Mouse (Mus musculus): ENCODE data around the gene Pde6c. TPM values are rescaled to one million over a fixed set of nuclear protein-coding genes. Genes with fewer than 3 reads are reported as not detected.

Pde6c gene
- polyA plus RNA-seq (2014; fragmentation: Nextera tagmentation; extraction: Ambion mirVana), result 0.15 and 0.27 TPM in 2 replicates

DNA sequence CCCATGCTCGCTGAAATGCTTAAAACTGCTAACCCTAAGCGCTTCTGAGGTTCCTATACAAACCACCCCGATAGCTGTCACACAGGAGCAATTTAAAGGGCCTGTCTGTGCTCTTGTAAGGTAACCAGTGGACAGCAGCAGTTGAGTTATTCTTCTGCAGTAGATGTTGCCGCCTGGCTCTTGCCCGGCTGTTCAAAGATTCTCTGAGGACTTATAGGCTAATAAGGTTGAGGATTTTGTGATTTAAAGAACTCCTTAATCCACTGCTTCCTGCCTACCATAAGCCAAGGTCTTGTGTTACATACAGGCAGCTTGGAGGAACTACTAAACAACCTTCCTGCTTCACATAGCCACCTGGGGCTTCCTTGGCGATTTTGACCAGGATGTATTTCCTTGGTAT, at the start of gene Pde6c:
Pde6c (plus strand) TSS at position 301 of the 400 bp plus-strand sequence.
- Histone ChIP-seq H3K27me3 (ENCODE audit: control insufficient read depth, insufficient read depth, low read length) (no peaks in the 10 kb centered on the region), H3K9ac (replicated peaks; ENCODE audit: low read depth, low read length) (no peak within 1 kb of the TSS), H3K9me3 (ENCODE audit: control insufficient read depth, low read depth, low read length) (no peaks in the 10 kb centered on the region), H3K4me2 (replicated peaks; ENCODE audit: low read depth, low read length) (no peak within 1 kb of the TSS), H3K27ac (ENCODE audit: low read length) (no peak within 1 kb of the TSS), H3K36me3 (ENCODE audit: control insufficient read depth, insufficient read depth, low read length) (no peaks in the 10 kb centered on the region), H3K4me3 (ENCODE audit: low read depth, low read length) (no peak within 1 kb of the TSS), H3K4me1 (ENCODE audit: control insufficient read depth, insufficient read depth, low read length) (no peaks in the 10 kb centered on the region)
- no peak for ATAC-seq (ENCODE audit: insufficient number of reproducible peaks, insufficient read depth, low FRiP score, low read depth)
- WGBS, result 55% methylated on average over 6 of the region's 6 CpGs

GRCm38 (mm10) chr19:38082931-38083525, 49.6 kb upstream of the Pde6c start:
- H3K27me3 ChIP-seq (ENCODE audit: control insufficient read depth, insufficient read depth, low read length), result no peaks in the 10 kb centered on the region
- H3K4me2 ChIP-seq (replicated peaks; ENCODE audit: low read depth, low read length), result no peak overlapping the region
- no peak overlapping the region for H3K9ac ChIP-seq (replicated peaks; ENCODE audit: low read depth, low read length)
- 24% methylated on average over 5 of the region's 5 CpGs for WGBS
- H3K27ac ChIP-seq (ENCODE audit: low read length), result no peak overlapping the region
- H3K9me3 ChIP-seq (ENCODE audit: control insufficient read depth, low read depth, low read length), result no peaks in the 10 kb centered on the region
- 0 out of 2 replicates have a peak, but pooled peaks have one; percentile 35 for ATAC-seq (ENCODE audit: insufficient number of reproducible peaks, insufficient read depth, low FRiP score, low read depth)
- H3K4me3 ChIP-seq (ENCODE audit: low read depth, low read length), result no peak overlapping the region
- H3K4me1 ChIP-seq (ENCODE audit: control insufficient read depth, insufficient read depth, low read length), result 0 out of 2 replicates have a peak, but pooled peaks cover 4% of the 10 kb centered on the region
- H3K36me3 ChIP-seq (ENCODE audit: control insufficient read depth, insufficient read depth, low read length), result no peaks in the 10 kb centered on the region

- no peak overlapping the region for H3K9ac ChIP-seq (replicated peaks; ENCODE audit: low read depth, low read length)
- ATAC-seq (ENCODE audit: insufficient number of reproducible peaks, insufficient read depth, low FRiP score, low read depth), result no peak
- 90% methylated on average over 4 of the region's 4 CpGs for WGBS
Measured at GRCm38 (mm10) chr19:38085841-38086240, 46.7 kb upstream of the Pde6c start.

DNA sequence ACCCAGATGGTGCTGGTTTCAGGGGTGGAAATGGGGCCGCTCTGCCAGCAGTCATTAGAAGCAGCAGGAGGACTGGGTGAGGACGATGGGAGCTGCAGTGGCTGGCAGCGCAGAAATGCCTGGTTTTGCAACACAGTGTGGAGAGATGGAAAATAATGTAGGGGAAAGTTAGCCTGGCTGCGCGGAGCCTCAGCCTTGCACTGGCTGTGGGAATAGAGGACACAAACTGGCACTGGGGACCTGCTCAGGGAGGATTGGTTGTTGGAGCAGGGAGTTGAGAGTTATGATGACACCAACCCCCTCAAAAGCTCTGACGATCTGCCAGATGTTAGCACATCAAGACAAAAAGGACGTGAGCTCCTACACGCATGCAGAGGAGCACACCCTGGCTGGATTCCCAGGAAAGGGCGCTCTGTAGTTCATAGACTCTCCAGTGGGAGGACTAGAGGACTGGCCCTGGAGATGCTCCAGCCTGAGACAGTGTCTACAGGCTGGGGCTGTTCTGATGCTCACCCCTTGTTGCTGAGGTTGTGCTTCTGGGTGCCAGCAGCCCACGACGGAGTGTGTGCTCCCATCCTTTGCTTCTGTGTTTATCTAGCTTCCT, 45.5 kb upstream of the Pde6c start:
- Histone ChIP-seq H3K36me3 (ENCODE audit: control insufficient read depth, insufficient read depth, low read length) (no peaks in the 10 kb centered on the region), H3K27me3 (ENCODE audit: control insufficient read depth, insufficient read depth, low read length) (no peaks in the 10 kb centered on the region), H3K27ac (ENCODE audit: low read length) (no peak overlapping the region), H3K9ac (replicated peaks; ENCODE audit: low read depth, low read length) (no peak overlapping the region), H3K9me3 (ENCODE audit: control insufficient read depth, low read depth, low read length) (no peaks in the 10 kb centered on the region), H3K4me3 (ENCODE audit: low read depth, low read length) (no peak overlapping the region), H3K4me2 (replicated peaks; ENCODE audit: low read depth, low read length) (no peak overlapping the region), H3K4me1 (ENCODE audit: control insufficient read depth, insufficient read depth, low read length) (0 out of 2 replicates have a peak, but pooled peaks cover 4% of the 10 kb centered on the region)
- ATAC-seq (ENCODE audit: insufficient number of reproducible peaks, insufficient read depth, low FRiP score, low read depth), result peak; percentile 60; the same call in 1 of the 2 replicates
- 48% methylated on average over 11 of the region's 11 CpGs for WGBS

More at GRCm38 (mm10) chr19:38085841-38086240, 46.7 kb upstream of the Pde6c start:
- Histone ChIP-seq H3K27me3 (ENCODE audit: control insufficient read depth, insufficient read depth, low read length) (no peaks in the 10 kb centered on the region), H3K4me3 (ENCODE audit: low read depth, low read length) (no peak overlapping the region), H3K9me3 (ENCODE audit: control insufficient read depth, low read depth, low read length) (no peaks in the 10 kb centered on the region), H3K27ac (ENCODE audit: low read length) (no peak overlapping the region), H3K36me3 (ENCODE audit: control insufficient read depth, insufficient read depth, low read length) (no peaks in the 10 kb centered on the region), H3K4me1 (ENCODE audit: control insufficient read depth, insufficient read depth, low read length) (0 out of 2 replicates have a peak, but pooled peaks cover 4% of the 10 kb centered on the region), H3K4me2 (replicated peaks; ENCODE audit: low read depth, low read length) (no peak overlapping the region)

DNA sequence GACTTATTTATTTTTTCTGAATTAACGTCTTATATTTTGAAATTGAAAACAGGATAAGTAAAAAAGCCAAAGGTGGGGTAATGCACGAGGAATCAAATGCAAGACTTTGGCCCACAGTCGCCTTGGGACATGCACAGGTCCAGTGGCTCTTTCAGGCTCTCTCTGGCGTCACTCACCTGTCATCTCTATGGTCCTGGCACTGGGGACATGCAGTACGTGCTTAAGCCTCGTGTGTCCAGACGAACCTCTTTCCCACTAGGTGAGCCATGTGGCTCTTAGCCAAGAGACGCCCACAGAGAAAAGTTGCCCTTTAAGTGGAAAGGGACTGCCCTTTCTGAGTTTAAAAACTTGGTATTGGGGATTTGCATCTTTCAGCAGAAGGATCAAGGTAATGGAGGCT, 43.2 kb upstream of the Pde6c start:
- H3K9ac ChIP-seq (replicated peaks; ENCODE audit: low read depth, low read length), result no peak overlapping the region
- whole genome bisulfite sequencing, result 86% methylated on average over 8 of the region's 8 CpGs
- no peaks in the 10 kb centered on the region for H3K36me3 ChIP-seq (ENCODE audit: control insufficient read depth, insufficient read depth, low read length)
- H3K4me3 ChIP-seq (ENCODE audit: low read depth, low read length), result no peak overlapping the region
- 0 out of 2 replicates have a peak, but pooled peaks cover 4% of the 10 kb centered on the region for H3K4me1 ChIP-seq (ENCODE audit: control insufficient read depth, insufficient read depth, low read length)
- ATAC-seq (ENCODE audit: insufficient number of reproducible peaks, insufficient read depth, low FRiP score, low read depth), result no peak
- H3K4me2 ChIP-seq (replicated peaks; ENCODE audit: low read depth, low read length), result no peak overlapping the region
- no peaks in the 10 kb centered on the region for H3K27me3 ChIP-seq (ENCODE audit: control insufficient read depth, insufficient read depth, low read length)
- no peaks in the 10 kb centered on the region for H3K9me3 ChIP-seq (ENCODE audit: control insufficient read depth, low read depth, low read length)
- no peak overlapping the region for H3K27ac ChIP-seq (ENCODE audit: low read length)

DNA sequence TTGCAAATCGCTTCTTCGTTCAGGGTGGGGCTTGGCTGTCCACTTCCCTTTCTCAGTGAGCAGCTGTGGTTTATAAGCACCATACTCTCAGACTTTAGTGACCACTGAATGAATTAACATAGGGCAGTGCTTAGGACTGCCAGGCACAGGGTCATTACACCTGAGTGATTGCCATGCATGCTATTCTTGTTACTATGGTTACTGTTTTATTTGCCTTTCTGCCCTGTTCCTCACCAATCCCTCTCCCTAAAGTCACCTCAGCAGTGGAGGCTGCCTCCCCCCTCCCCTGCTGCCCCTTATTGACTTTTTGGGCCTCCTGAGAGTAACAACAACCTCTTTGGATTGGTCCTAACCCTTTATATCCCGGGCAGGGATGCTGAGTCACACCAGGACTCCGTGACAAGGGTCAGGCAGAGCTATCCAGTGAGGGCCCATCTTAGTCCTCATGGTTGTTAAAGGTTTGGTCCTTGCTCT, 41.0 kb upstream of the Pde6c start:
- Histone ChIP-seq H3K27ac (ENCODE audit: low read length) (peak overlapping the region; percentile 52; the same call in 1 of the 2 replicates), H3K4me3 (ENCODE audit: low read depth, low read length) (no peak overlapping the region), H3K36me3 (ENCODE audit: control insufficient read depth, insufficient read depth, low read length) (no peaks in the 10 kb centered on the region), H3K27me3 (ENCODE audit: control insufficient read depth, insufficient read depth, low read length) (peaks cover 7% of the 10 kb centered on the region), H3K4me1 (ENCODE audit: control insufficient read depth, insufficient read depth, low read length) (0 out of 2 replicates have a peak, but pooled peaks cover 4% of the 10 kb centered on the region), H3K9me3 (ENCODE audit: control insufficient read depth, low read depth, low read length) (no peaks in the 10 kb centered on the region), H3K4me2 (replicated peaks; ENCODE audit: low read depth, low read length) (no peak overlapping the region), H3K9ac (replicated peaks; ENCODE audit: low read depth, low read length) (no peak overlapping the region)
- 36% methylated on average over 4 of the region's 4 CpGs for WGBS
- peak; percentile 83 for ATAC-seq (ENCODE audit: insufficient number of reproducible peaks, insufficient read depth, low FRiP score, low read depth)

DNA sequence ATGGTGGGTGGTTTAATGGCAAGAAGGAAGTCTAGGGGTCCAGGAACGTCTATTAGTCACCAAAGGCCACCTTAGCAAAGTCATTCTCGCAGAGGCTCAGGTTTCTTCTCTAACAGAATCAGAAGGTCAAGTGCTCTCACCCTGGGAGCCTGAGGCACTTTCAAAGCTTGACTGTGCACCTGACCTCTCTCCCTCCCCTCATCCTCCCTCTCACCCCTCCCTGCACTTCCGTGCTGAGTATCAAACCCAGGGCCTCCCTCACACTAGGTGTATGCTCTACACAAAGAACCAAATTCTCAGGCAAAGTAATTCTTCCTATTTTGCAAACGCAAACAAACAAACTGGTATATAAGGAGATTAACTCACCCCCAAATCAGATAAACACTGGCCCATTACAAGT, 36.4 kb upstream of the Pde6c start:
- Histone ChIP-seq H3K4me2 (replicated peaks; ENCODE audit: low read depth, low read length) (no peak overlapping the region), H3K9me3 (ENCODE audit: control insufficient read depth, low read depth, low read length) (no peaks in the 10 kb centered on the region), H3K9ac (replicated peaks; ENCODE audit: low read depth, low read length) (no peak overlapping the region), H3K36me3 (ENCODE audit: control insufficient read depth, insufficient read depth, low read length) (no peaks in the 10 kb centered on the region), H3K4me3 (ENCODE audit: low read depth, low read length) (no peak overlapping the region), H3K27ac (ENCODE audit: low read length) (no peak overlapping the region), H3K4me1 (ENCODE audit: control insufficient read depth, insufficient read depth, low read length) (no peaks in the 10 kb centered on the region), H3K27me3 (ENCODE audit: control insufficient read depth, insufficient read depth, low read length) (peaks cover 16% of the 10 kb centered on the region)
- WGBS, result 23% methylated on average over 4 of the region's 4 CpGs
- no peak for ATAC-seq (ENCODE audit: insufficient number of reproducible peaks, insufficient read depth, low FRiP score, low read depth)

- no peak within 1 kb of the TSS for H3K9ac ChIP-seq (replicated peaks; ENCODE audit: low read depth, low read length)
- H3K4me1 ChIP-seq (ENCODE audit: control insufficient read depth, insufficient read depth, low read length), result no peaks in the 10 kb centered on the region
- peaks cover 16% of the 10 kb centered on the region for H3K27me3 ChIP-seq (ENCODE audit: control insufficient read depth, insufficient read depth, low read length)
- H3K36me3 ChIP-seq (ENCODE audit: control insufficient read depth, insufficient read depth, low read length), result no peaks in the 10 kb centered on the region
- peak; percentile 70 for ATAC-seq (ENCODE audit: insufficient number of reproducible peaks, insufficient read depth, low FRiP score, low read depth)
- peak within 1 kb of the TSS; percentile 59 for H3K4me2 ChIP-seq (replicated peaks; ENCODE audit: low read depth, low read length)
- WGBS, result under 1% methylated on average over 77 of the region's 77 CpGs
- no peak within 1 kb of the TSS for H3K27ac ChIP-seq (ENCODE audit: low read length)
- H3K9me3 ChIP-seq (ENCODE audit: control insufficient read depth, low read depth, low read length), result no peaks in the 10 kb centered on the region
- peak within 1 kb of the TSS; percentile 29 for H3K4me3 ChIP-seq (ENCODE audit: low read depth, low read length)
Measured at GRCm38 (mm10) chr19:38096858-38097758, 35.5 kb upstream of the Pde6c start, which contains the start of gene Ffar4. TSS of gene Ffar4 (plus strand) at chr19:38097071.
